ENCODE assay signal across 8 mouse cellular contexts in the genomic region with DNA sequence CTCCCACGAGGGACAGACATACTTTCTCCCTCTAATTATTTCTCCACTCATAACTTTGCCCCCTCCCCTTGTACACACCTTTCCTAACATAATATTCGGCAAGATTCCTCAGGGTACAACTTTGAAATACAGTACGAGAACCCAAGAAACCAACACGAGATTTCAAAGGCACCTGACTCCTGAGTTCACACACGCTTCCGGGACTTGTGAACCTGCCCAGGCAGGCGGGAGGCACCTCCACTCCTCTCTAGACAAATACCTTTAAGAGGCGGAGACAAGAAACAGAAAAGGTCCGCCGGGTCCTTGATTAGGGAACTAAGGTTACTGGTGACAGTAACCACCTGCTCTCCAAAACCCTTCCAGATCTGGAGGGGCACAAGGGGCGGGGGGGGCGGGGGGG. TPM values are rescaled to one million over a fixed set of nuclear protein-coding genes. Genes with fewer than 3 reads are reported as not detected.
A peak's percentile ranks its signal among the peaks of the same experiment; 100 is the strongest.
DNase-seq lines count a peak whose midpoint lies in the region; ATAC-seq and TF ChIP-seq lines count a peak whose summit lies in the region.

No protein-coding gene starts in this region.

- no peak overlapping the region for H3K9ac ChIP-seq in liver, embryonic 16.5 days (ENCODE audit: low read depth, low read length)
- H3K9ac ChIP-seq in neural tube, embryonic 13.5 days, result peak overlapping the region; percentile 89

- H3K9me3 ChIP-seq in liver, embryonic 16.5 days (replicated peaks; ENCODE audit: control insufficient read depth, low read length), result no peaks in the 10 kb centered on the region
- no peaks in the 10 kb centered on the region for H3K9me3 ChIP-seq in neural tube, embryonic 13.5 days

- ATAC-seq in liver, embryonic 16.5 days (ENCODE audit: low read depth), result no peak
- no peak for ATAC-seq in neural tube, embryonic 13.5 days (ENCODE audit: low read depth)
- no peak for ATAC-seq in megakaryocyte progenitor cell, adult 5-6 weeks (replicated peaks; ENCODE audit: poor library complexity)

- DNase-seq in left cerebral cortex, adult 2 months (ENCODE audit: extremely low spot score in 1 of 2, low spot score in 2 of 2), result no peak
- no peak for DNase-seq in left cerebral cortex, adult 8-10 months (ENCODE audit: low spot score in 2 of 2)
- DNase-seq in cerebellum, postnatal 36 days, result peak; percentile 33 to 42
- DNase-seq in induced T-regulatory cell, adult 2 months (ENCODE audit: low read depth), result peak; percentile 68
- DNase-seq in right cerebral cortex, postnatal 4 days, result no peak

- H3K4me2 ChIP-seq in liver, embryonic 16.5 days (ENCODE audit: low read depth, low read length), result no peak overlapping the region
- H3K4me2 ChIP-seq in neural tube, embryonic 13.5 days, result peak overlapping the region; percentile 67

- H3K4me3 ChIP-seq in left cerebral cortex, adult 2 months, result peak overlapping the region; percentile 71
- H3K4me3 ChIP-seq in liver, embryonic 16.5 days (ENCODE audit: low read depth, low read length), result peak overlapping the region; percentile 61
- H3K4me3 ChIP-seq in neural tube, embryonic 13.5 days, result peak overlapping the region; percentile 82

- H3K27ac ChIP-seq in left cerebral cortex, adult 2 months, result no peak overlapping the region
- H3K27ac ChIP-seq in liver, embryonic 16.5 days (ENCODE audit: low read length), result no peak overlapping the region
- no peak overlapping the region for H3K27ac ChIP-seq in neural tube, embryonic 13.5 days (replicated peaks)

- no peaks in the 10 kb centered on the region; the same call in 1 of the 2 replicates for H3K4me1 ChIP-seq in liver, embryonic 16.5 days (ENCODE audit: control insufficient read depth, low read depth, low read length)
- H3K4me1 ChIP-seq in neural tube, embryonic 13.5 days (replicated peaks), result peaks cover 28% of the 10 kb centered on the region

- no peaks in the 10 kb centered on the region for H3K36me3 ChIP-seq in liver, embryonic 16.5 days (ENCODE audit: control insufficient read depth, insufficient read depth)
- H3K36me3 ChIP-seq in neural tube, embryonic 13.5 days, result no peaks in the 10 kb centered on the region

- intact Hi-C loops in left cerebral cortex, adult 2 months (cut with DNase I), result loop anchor here (5.0 kb wide), 1 partner anchor 148 kb away; the partner anchor contains the start of gene Ttc9

- peaks cover 48% of the 10 kb centered on the region for H3K27me3 ChIP-seq in liver, embryonic 16.5 days (ENCODE audit: control insufficient read depth, insufficient read depth, low read depth, low read length)
- H3K27me3 ChIP-seq in neural tube, embryonic 13.5 days, result peaks cover 26% of the 10 kb centered on the region

- TF ChIP-seq CTCF in left cerebral cortex, adult 2 months (IDR thresholded peaks at IDR 0.05), result no peak

- WGBS in liver, embryonic 16.5 days (ENCODE audit: insufficient replicate concordance), result 10% methylated on average over 12 of the region's 12 CpGs
- WGBS in neural tube, embryonic 13.5 days, result 8% methylated on average over 12 of the region's 12 CpGs

RNA-seq across cellular contexts. Expression of gene Map3k9, which starts 1.1 kb away (rescaled TPM):
- 10 to 100 TPM; 63.3 to 68.9 TPM for total RNA-seq in left cerebral cortex, adult 2 months (2021)
- total RNA-seq in left cerebral cortex, adult 8-10 months (2022), result 10 to 100 TPM; 52.5 to 60.7 (median 55.2) TPM
- 0.08 and 0.14 TPM in 2 replicates for polyA plus RNA-seq in liver, embryonic 16.5 days (2015; fragmentation: Nextera tagmentation; extraction: Ambion mirVana)
- 8.1 and 9.4 TPM in 2 replicates for polyA plus RNA-seq in neural tube, embryonic 13.5 days (2015; fragmentation: Nextera tagmentation; extraction: Ambion mirVana)
- total RNA-seq in megakaryocyte progenitor cell, adult 5-6 weeks (2015), result 0.37 and 1.4 TPM in 2 replicates
- 0.92 and 1.7 TPM in 2 replicates for total RNA-seq in megakaryocyte progenitor cell, adult 5-6 weeks (2017)

Comparison
In these comparisons a context has a peak if more than half of its experiments do, and no peak if none do; other contexts are left out.
1. DNase-seq: peak in cerebellum, postnatal 36 days (2 of 2) and induced T-regulatory cell, adult 2 months (single experiment); none in left cerebral cortex, adult 2 months (0 of 2), left cerebral cortex, adult 8-10 months (0 of 2) and right cerebral cortex, postnatal 4 days (single experiment).
2. RNA of gene Map3k9, which starts 1.1 kb away (total RNA-seq): 63.3 to 68.9 TPM in left cerebral cortex, adult 2 months and 52.5 to 60.7 TPM in left cerebral cortex, adult 8-10 months; 0.37 to 1.7 TPM in megakaryocyte progenitor cell, adult 5-6 weeks; every median in the first group is over 10 times any median in the second.
3. Peak in every context shown above with its lines, with median percentiles within 50 percentile points of each other: H3K4me3 ChIP-seq.